Mouse (Mus musculus): ENCODE results near the gene Vcp. TPM values are rescaled to one million over a fixed set of nuclear protein-coding genes. Genes with fewer than 3 reads are reported as not detected.
"Not testable (repeated sequence)": the region's sequence is repeated elsewhere in the genome, so short reads cannot be mapped to it uniquely, and the experiment has no call there.

The Vcp gene
- 112 and 130 TPM in 2 replicates for polyA plus RNA-seq (2012; rRNA removed)

DNA sequence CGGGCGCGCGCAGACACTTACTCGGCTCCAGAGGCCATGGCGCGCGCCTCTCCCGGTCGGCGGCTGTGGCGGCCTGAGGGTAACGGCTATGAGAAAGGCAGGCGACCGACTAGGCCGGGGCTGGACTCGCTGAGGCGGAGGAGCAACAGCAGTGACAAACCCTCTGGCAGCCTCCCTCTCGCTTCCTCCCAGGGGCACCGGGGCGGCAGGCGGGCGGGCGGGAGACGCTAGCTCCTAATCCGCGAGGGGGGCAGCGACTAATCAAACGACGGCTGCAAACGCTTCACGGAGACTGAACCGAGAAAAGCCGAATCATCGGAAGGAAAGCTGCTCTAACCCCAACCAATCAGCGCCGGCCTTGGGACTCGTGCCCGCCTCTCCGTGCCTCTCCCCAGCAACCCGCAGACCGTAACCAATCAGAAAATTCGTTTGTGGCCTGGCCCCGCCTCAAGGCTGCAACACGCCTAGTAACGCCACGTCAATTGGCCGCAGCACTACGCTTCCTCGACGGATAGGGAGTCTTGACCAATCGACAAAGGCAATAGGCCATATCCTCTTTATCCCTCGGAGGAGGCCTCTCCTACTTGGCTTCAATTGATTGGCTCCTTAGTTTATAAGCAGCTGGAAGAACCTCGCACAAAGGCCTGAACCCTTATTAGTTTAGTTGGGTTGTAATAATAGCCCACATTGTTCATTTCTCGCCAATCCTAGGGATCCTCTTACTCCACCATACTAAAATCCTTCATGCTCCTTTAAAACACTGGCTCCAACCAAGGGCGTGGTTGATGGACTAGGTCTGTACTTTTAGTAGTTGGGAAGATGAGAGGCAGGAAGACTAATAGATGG is at the start of gene Vcp:
Vcp (minus strand) TSS at position 367 of the 846 bp plus-strand sequence.
- H3K4me1 ChIP-seq (ENCODE audit: control insufficient read depth, insufficient read depth, low read length): peaks cover 27% of the 10 kb centered on the region; the same call in 1 of the 2 replicates
- H3K36me3 ChIP-seq (ENCODE audit: control insufficient read depth, insufficient read depth, low read length); H3K27me3 ChIP-seq (replicated peaks; ENCODE audit: control insufficient read depth, insufficient read depth, low read length): not testable (repeated sequence)
- H3K4me3 ChIP-seq (ENCODE audit: insufficient read depth, low read depth, low read length): peak within 1 kb of the TSS; percentile 98
- 1% methylated on average over 55 of the region's 56 CpGs for WGBS
- DNase-seq: peak; percentile 100
- peak within 1 kb of the TSS; percentile 97 for H3K27ac ChIP-seq (ENCODE audit: insufficient read depth, low read depth, low read length)

DNA sequence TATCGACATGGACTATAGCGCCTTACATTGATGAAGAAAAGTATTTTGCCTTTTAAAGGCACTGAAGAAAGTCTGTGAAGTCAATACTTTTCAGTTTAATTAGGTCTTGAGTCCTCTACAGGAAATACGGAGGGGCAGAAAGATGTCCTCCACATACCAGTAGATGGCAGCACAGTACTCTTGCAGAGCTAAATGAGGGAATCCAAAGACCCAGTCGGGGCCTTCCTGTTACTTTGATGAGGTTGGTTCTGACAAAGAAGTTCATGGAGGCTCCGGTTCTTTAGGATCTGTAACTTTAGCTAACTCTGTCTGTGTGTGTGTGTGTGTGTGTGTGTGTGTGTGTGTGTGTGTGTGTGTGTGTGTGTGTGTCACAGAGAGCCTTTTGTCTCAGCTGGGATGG is 46.9 kb upstream of the Vcp start:
- WGBS: 7% methylated on average over 5 of the region's 5 CpGs
- H3K36me3 ChIP-seq (ENCODE audit: control insufficient read depth, insufficient read depth, low read length): no peaks in the 10 kb centered on the region
- peak; percentile 91 for DNase-seq
- peaks cover 3% of the 10 kb centered on the region for H3K4me1 ChIP-seq (ENCODE audit: control insufficient read depth, insufficient read depth, low read length)
- H3K27me3 ChIP-seq (replicated peaks; ENCODE audit: control insufficient read depth, insufficient read depth, low read length): no peaks in the 10 kb centered on the region
- TF ChIP-seq CTCF (conservative IDR thresholded peaks at IDR 0.05; ENCODE audit: insufficient read depth, insufficient read length, low read depth, low read length) (peak; percentile 60), POLR2A (IDR thresholded peaks at IDR 0.05; ENCODE audit: low read depth, low read length) (no peak)
- no peak overlapping the region for H3K27ac ChIP-seq (ENCODE audit: insufficient read depth, low read depth, low read length)
- no peak overlapping the region for H3K4me3 ChIP-seq (ENCODE audit: insufficient read depth, low read depth, low read length)

- no peaks in the 10 kb centered on the region for H3K27me3 ChIP-seq (replicated peaks; ENCODE audit: control insufficient read depth, insufficient read depth, low read length)
These were observed 46.3 kb upstream of the Vcp start for GRCm38 (mm10) chr4:43046607-43047006.

GRCm38 (mm10) chr4:43045659-43046302 is 45.5 kb upstream of the Vcp start, which contains the start of gene Fam214b:
Gene Fam214b (minus strand): TSS chr4:43046220.
- no peaks in the 10 kb centered on the region for H3K36me3 ChIP-seq (ENCODE audit: control insufficient read depth, insufficient read depth, low read length)
- TF ChIP-seq POLR2A (IDR thresholded peaks at IDR 0.05; ENCODE audit: low read depth, low read length): no peak
- no peak for TF ChIP-seq CTCF (conservative IDR thresholded peaks at IDR 0.05; ENCODE audit: insufficient read depth, insufficient read length, low read depth, low read length)
- DNase-seq: peak; percentile 100
- no peaks in the 10 kb centered on the region for H3K27me3 ChIP-seq (replicated peaks; ENCODE audit: control insufficient read depth, insufficient read depth, low read length)
- peak within 1 kb of the TSS; percentile 74 for H3K4me3 ChIP-seq (ENCODE audit: insufficient read depth, low read depth, low read length)
- H3K4me1 ChIP-seq (ENCODE audit: control insufficient read depth, insufficient read depth, low read length): peaks cover 3% of the 10 kb centered on the region
- under 1% methylated on average over 33 of the region's 33 CpGs for WGBS
- H3K27ac ChIP-seq (ENCODE audit: insufficient read depth, low read depth, low read length): peak within 1 kb of the TSS; percentile 85

More at GRCm38 (mm10) chr4:43046607-43047006, 46.3 kb upstream of the Vcp start:
- Histone ChIP-seq H3K4me3 (ENCODE audit: insufficient read depth, low read depth, low read length) (no peak overlapping the region), H3K27ac (ENCODE audit: insufficient read depth, low read depth, low read length) (0 out of 2 replicates have a peak overlapping the region, but pooled peaks have one; percentile 29), H3K36me3 (ENCODE audit: control insufficient read depth, insufficient read depth, low read length) (no peaks in the 10 kb centered on the region), H3K4me1 (ENCODE audit: control insufficient read depth, insufficient read depth, low read length) (peaks cover 3% of the 10 kb centered on the region)
- no peak for TF ChIP-seq POLR2A (IDR thresholded peaks at IDR 0.05; ENCODE audit: low read depth, low read length)
- DNase-seq: no peak
- WGBS: 49% methylated on average over 5 of the region's 5 CpGs

DNA sequence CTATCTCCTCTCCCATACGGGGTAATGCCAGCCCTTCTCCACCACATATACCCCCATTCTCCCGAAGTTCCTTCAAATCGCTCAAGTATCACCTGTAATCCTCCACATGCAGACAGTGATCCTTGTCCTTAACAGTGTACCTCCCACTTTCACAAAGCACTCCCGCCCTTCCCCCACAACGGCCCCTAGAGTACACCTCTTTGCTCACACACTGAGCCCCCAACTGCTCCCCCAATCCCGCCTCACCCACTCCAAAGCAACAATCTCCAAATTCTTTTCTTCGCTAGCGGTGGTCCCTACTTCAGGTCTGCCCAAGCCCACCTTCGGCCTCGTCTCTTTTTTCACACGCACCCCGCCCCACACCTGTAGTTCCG is 45.0 kb upstream of the Vcp start:
- no peak for DNase-seq
- peak overlapping the region; percentile 85 for H3K27ac ChIP-seq (ENCODE audit: insufficient read depth, low read depth, low read length)
- 3% methylated on average over 13 of the region's 13 CpGs for WGBS

DNA sequence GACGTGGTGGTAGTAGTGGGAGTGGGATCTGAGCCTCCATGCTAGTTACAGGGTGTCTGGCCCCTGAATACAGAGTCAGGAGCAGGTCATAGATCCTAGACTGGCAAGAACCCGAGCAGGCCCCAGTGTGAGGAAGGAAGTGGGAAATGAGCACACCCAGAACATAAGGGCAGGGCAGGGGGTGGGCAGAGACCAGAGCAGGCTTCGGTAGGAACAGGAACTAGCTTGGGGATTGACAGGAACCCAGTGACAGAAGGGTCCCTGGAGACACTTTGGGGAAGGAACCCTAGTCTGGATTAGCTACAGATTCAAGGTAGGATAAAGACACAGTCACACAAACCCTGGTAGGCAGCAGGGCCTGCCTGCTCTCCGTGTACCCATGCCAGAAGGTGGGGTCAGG is 44.4 kb upstream of the Vcp start:
- H3K27me3 ChIP-seq (replicated peaks; ENCODE audit: control insufficient read depth, insufficient read depth, low read length): no peaks in the 10 kb centered on the region
- H3K4me1 ChIP-seq (ENCODE audit: control insufficient read depth, insufficient read depth, low read length): peaks cover 4% of the 10 kb centered on the region
- H3K4me3 ChIP-seq (ENCODE audit: insufficient read depth, low read depth, low read length): peak overlapping the region; percentile 63
- peak; percentile 74 for DNase-seq
- peak overlapping the region; percentile 85 for H3K27ac ChIP-seq (ENCODE audit: insufficient read depth, low read depth, low read length)
- H3K36me3 ChIP-seq (ENCODE audit: control insufficient read depth, insufficient read depth, low read length): no peaks in the 10 kb centered on the region
- WGBS: 17% methylated on average over 4 of the region's 4 CpGs
- TF ChIP-seq POLR2A (IDR thresholded peaks at IDR 0.05; ENCODE audit: low read depth, low read length) (no peak), CTCF (conservative IDR thresholded peaks at IDR 0.05; ENCODE audit: insufficient read depth, insufficient read length, low read depth, low read length) (no peak)

More for the DNA sequence above, 45.0 kb upstream of the Vcp start:
- Histone ChIP-seq H3K4me3 (ENCODE audit: insufficient read depth, low read depth, low read length) (peak overlapping the region; percentile 63), H3K27me3 (replicated peaks; ENCODE audit: control insufficient read depth, insufficient read depth, low read length) (no peaks in the 10 kb centered on the region), H3K36me3 (ENCODE audit: control insufficient read depth, insufficient read depth, low read length) (no peaks in the 10 kb centered on the region), H3K4me1 (ENCODE audit: control insufficient read depth, insufficient read depth, low read length) (peaks cover 3% of the 10 kb centered on the region)
- TF ChIP-seq CTCF (conservative IDR thresholded peaks at IDR 0.05; ENCODE audit: insufficient read depth, insufficient read length, low read depth, low read length) (no peak), POLR2A (IDR thresholded peaks at IDR 0.05; ENCODE audit: low read depth, low read length) (no peak)

DNA sequence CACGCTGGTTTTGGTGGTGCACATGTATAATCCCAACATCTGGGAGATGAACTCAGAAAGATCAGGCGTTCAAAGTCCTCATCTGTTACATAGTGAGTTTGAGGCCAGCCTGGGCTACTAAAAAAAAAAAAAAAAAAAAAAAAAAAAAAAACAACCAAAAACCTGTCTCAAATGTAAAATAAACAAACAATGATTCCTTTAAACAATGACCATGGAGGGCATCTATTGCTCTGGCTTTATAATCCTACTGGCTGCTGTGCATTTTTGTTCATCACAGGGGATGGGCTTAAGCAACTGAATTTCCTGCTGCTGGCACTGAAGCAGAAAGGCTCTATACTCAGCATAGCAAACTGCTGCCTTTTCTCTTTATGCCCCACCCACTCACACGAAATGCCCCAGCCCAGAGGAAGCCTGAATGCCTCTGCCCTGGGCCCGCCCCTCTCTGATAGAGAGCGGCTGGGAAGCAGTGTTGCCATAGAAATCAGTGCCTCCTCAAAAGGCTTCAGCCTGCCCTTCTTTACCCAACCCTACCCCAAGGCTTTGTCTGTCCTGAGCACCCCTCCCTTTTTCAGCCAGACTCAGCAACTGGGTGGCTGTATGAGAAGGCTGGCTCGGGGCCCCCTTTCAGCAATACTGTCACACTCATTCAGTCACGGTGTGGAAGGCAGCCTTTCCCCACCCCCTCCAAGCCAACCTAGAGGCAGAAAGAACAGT is 43.5 kb upstream of the Vcp start:
- H3K36me3 ChIP-seq (ENCODE audit: control insufficient read depth, insufficient read depth, low read length): no peaks in the 10 kb centered on the region
- DNase-seq: peak; percentile 81
- TF ChIP-seq CTCF (conservative IDR thresholded peaks at IDR 0.05; ENCODE audit: insufficient read depth, insufficient read length, low read depth, low read length) (no peak), POLR2A (IDR thresholded peaks at IDR 0.05; ENCODE audit: low read depth, low read length) (no peak)
- peak overlapping the region; percentile 85 for H3K27ac ChIP-seq (ENCODE audit: insufficient read depth, low read depth, low read length)
- WGBS: 31% methylated on average over 7 of the region's 7 CpGs
- H3K4me3 ChIP-seq (ENCODE audit: insufficient read depth, low read depth, low read length): no peak overlapping the region
- peaks cover 12% of the 10 kb centered on the region for H3K4me1 ChIP-seq (ENCODE audit: control insufficient read depth, insufficient read depth, low read length)
- H3K27me3 ChIP-seq (replicated peaks; ENCODE audit: control insufficient read depth, insufficient read depth, low read length): no peaks in the 10 kb centered on the region
